Mouse (Mus musculus) embryonic facial prominence, embryonic 11.5 days (tissue): ENCODE data around the gene Car12. TPM values are rescaled to one million over a fixed set of nuclear protein-coding genes. Genes with fewer than 3 reads are reported as not detected.

Experiments
- ATAC-seq: fragments of 200-750 bp; cut with Nextera tagmentation; replicated peaks from 2 replicates; pipeline ENCODE4 v1.8.0; 2017; ENCODE audit warnings: low read depth; ENCODE audit not compliant: insufficient number of reproducible peaks, low FRiP score, low TSS enrichment
- DNase-seq: peaks from one replicate; pipeline ENCODE4 v3.0.0-alpha.2; 2015; ENCODE audit warnings: low spot score
- H3K27ac ChIP-seq: fragments of 300-500 bp; sonication (generic); replicated peaks from 2 replicates; pipeline ENCODE4 v1.5.1; 2014; ENCODE audit warnings: mild to moderate bottlenecking, low read depth, low read length, control low read depth
- H3K27me3 ChIP-seq: fragments of 300-500 bp; sonication (generic); 2 replicates; pipeline ENCODE4 v1.6.1; 2014; ENCODE audit warnings: mild to moderate bottlenecking, low read length, moderate library complexity, mixed read lengths; ENCODE audit not compliant: control insufficient read depth, insufficient read depth
- H3K36me3 ChIP-seq: fragments of 300-500 bp; sonication (generic); replicated peaks from 2 replicates; pipeline ENCODE4 v1.6.1; 2014; ENCODE audit warnings: low read depth, mild to moderate bottlenecking, low read length, moderate library complexity, mixed read lengths; ENCODE audit not compliant: control insufficient read depth, insufficient read depth
- H3K4me1 ChIP-seq: fragments of 300-500 bp; sonication (generic); 2 replicates; pipeline ENCODE4 v1.6.1; 2014; ENCODE audit warnings: low read length, mixed read lengths; ENCODE audit not compliant: control insufficient read depth, insufficient read depth
- H3K4me2 ChIP-seq: fragments of 300-500 bp; sonication (generic); 2 replicates; pipeline ENCODE4 v1.6.1; 2014; ENCODE audit warnings: low read depth, mild to moderate bottlenecking, control low read depth, low read length, moderate library complexity
- H3K4me3 ChIP-seq: fragments of 300-500 bp; sonication (generic); 2 replicates; pipeline ENCODE4 v1.5.1; 2014; ENCODE audit warnings: low read depth, low read length, control low read depth
- H3K9ac ChIP-seq: fragments of 300-500 bp; sonication (generic); replicated peaks from 2 replicates; pipeline ENCODE4 v1.6.1; 2014; ENCODE audit warnings: mild to moderate bottlenecking, control low read depth, low read length
- H3K9me3 ChIP-seq: fragments of 300-500 bp; sonication (generic); replicated peaks from 2 replicates; pipeline ENCODE4 v1.6.1; 2016; ENCODE audit warnings: mild to moderate bottlenecking, low read length, inconsistent platforms, mixed read lengths; ENCODE audit not compliant: control insufficient read depth
- WGBS: fragments of 180-500 bp; shearing (Covaris S2); extraction: QIAGEN DNeasy Blood & Tissue Kit; methylation state at CpG from one replicate; pipeline ENCODE4 v1.1.7; 2014; 5-methylcytosine and 5-hydroxymethylcytosine counted together
- polyA plus RNA-seq: library from polyadenylated mRNA; unstranded; fragments of >200 nt; fragmentation: Nextera tagmentation; extraction: Ambion mirVana; gene quantifications from 2 replicates; pipeline ENCODE4 v1.2.1, GENCODE M21; 2014

Car12 gene
- polyA plus RNA-seq, 1 experiment from 2014 or later: 2.3 TPM

- Histone ChIP-seq H3K27me3 (no peaks in the 10 kb centered on the region), H3K4me3 (no peak overlapping the region), H3K4me1 (no peaks in the 10 kb centered on the region; the same call in 1 of the 2 replicates), H3K27ac (no peak overlapping the region), H3K4me2 (no peak overlapping the region), H3K9me3 (no peaks in the 10 kb centered on the region), H3K36me3 (no peaks in the 10 kb centered on the region), H3K9ac (no peak overlapping the region)
- DNase-seq (no peak), ATAC-seq (no peak)
- 88% methylated on average over 3 of the region's 3 CpGs for WGBS
Measured at GRCm38 (mm10) chr9:66716533-66716932, 3.0 kb downstream of the Car12 start.

DNA sequence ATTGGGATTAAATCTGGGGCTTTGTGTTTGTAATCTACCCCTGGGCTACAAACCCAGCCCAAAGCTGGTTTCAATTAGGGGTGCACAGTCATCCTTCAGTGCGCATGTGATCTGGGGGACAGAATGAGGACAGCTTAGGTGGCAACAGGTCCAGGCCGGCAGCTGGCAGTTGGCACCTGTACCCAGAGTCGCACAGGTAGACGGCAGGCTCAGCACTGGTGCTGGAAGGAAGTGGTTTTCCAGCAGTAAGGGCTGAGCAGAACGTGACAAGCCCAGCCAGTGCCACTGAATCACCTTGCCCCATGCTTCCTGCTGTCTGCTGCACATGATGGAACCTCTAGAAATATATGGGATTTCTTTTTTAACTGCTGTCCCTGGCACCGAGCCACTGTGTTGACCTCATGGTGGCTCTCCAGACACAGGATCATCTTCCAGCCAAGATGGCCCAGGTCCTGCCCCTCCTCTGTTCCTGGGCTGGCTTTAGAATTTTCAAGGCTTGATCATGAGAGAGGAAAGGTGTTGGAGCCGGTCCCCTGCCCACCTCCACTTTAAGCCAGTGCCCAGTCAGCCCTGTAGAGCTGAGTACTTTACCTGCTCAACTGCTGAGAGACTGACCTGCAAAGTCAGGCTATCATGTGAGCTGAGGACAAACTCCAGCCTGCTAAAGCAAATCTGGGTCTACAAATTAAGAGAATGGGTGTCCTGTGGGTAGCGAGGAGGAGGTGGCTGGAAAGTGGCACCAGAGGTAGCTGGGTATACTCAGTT lies 7.4 kb downstream of the Car12 start:
- no peaks in the 10 kb centered on the region for H3K27me3 ChIP-seq
- ATAC-seq (no peak), DNase-seq (no peak)
- H3K9me3 ChIP-seq: no peaks in the 10 kb centered on the region
- H3K4me1 ChIP-seq: peaks cover 3% of the 10 kb centered on the region; the same call in 1 of the 2 replicates
- WGBS: 88% methylated on average over 8 of the region's 8 CpGs
- H3K27ac ChIP-seq: no peak overlapping the region
- no peaks in the 10 kb centered on the region for H3K36me3 ChIP-seq
- no peak overlapping the region for H3K9ac ChIP-seq
- no peak overlapping the region for H3K4me2 ChIP-seq
- H3K4me3 ChIP-seq: no peak overlapping the region

- Histone ChIP-seq H3K9ac (no peak overlapping the region), H3K27ac (peak overlapping the region; percentile 38; the same call in 1 of the 2 replicates), H3K4me3 (no peak overlapping the region), H3K4me2 (no peak overlapping the region), H3K27me3 (no peaks in the 10 kb centered on the region), H3K9me3 (no peaks in the 10 kb centered on the region), H3K36me3 (no peaks in the 10 kb centered on the region), H3K4me1 (peaks cover 3% of the 10 kb centered on the region; the same call in 1 of the 2 replicates)
- WGBS: 56% methylated on average over 5 of the region's 5 CpGs
- ATAC-seq (peak; percentile 34; the same call in 1 of the 2 replicates), DNase-seq (no peak)
Measured at GRCm38 (mm10) chr9:66722187-66722868, 8.8 kb downstream of the Car12 start.

GRCm38 (mm10) chr9:66722869-66723272 lies 9.4 kb downstream of the Car12 start:
- H3K27ac ChIP-seq: 0 out of 2 replicates have a peak overlapping the region, but pooled peaks have one; percentile 25
- no peak overlapping the region for H3K4me2 ChIP-seq
- peak; percentile 72 for DNase-seq
- no peak overlapping the region for H3K9ac ChIP-seq
- H3K9me3 ChIP-seq: no peaks in the 10 kb centered on the region
- no peaks in the 10 kb centered on the region for H3K36me3 ChIP-seq
- H3K4me3 ChIP-seq: no peak overlapping the region
- no peaks in the 10 kb centered on the region for H3K27me3 ChIP-seq
- WGBS: 41% methylated on average over 5 of the region's 5 CpGs
- H3K4me1 ChIP-seq: peaks cover 3% of the 10 kb centered on the region; the same call in 1 of the 2 replicates
- peak; percentile 34; the same call in 1 of the 2 replicates for ATAC-seq

GRCm38 (mm10) chr9:66725591-66725990 lies 12.1 kb downstream of the Car12 start:
- peaks cover 3% of the 10 kb centered on the region; the same call in 1 of the 2 replicates for H3K4me1 ChIP-seq
- H3K27me3 ChIP-seq: no peaks in the 10 kb centered on the region
- WGBS: 88% methylated on average over 3 of the region's 3 CpGs
- DNase-seq (no peak), ATAC-seq (no peak)
- no peaks in the 10 kb centered on the region for H3K9me3 ChIP-seq
- H3K27ac ChIP-seq: no peak overlapping the region
- no peak overlapping the region for H3K9ac ChIP-seq
- H3K4me2 ChIP-seq: no peak overlapping the region
- no peak overlapping the region for H3K4me3 ChIP-seq
- H3K36me3 ChIP-seq: no peaks in the 10 kb centered on the region

GRCm38 (mm10) chr9:66727333-66727732 lies 13.8 kb downstream of the Car12 start:
- 67% methylated on average over 7 of the region's 7 CpGs for WGBS
- Histone ChIP-seq H3K4me3 (no peak overlapping the region), H3K27me3 (no peaks in the 10 kb centered on the region), H3K9ac (no peak overlapping the region), H3K9me3 (no peaks in the 10 kb centered on the region), H3K4me1 (peaks cover 3% of the 10 kb centered on the region; the same call in 1 of the 2 replicates), H3K4me2 (no peak overlapping the region), H3K36me3 (no peaks in the 10 kb centered on the region), H3K27ac (no peak overlapping the region)
- DNase-seq (no peak), ATAC-seq (no peak)

GRCm38 (mm10) chr9:66730556-66730955 lies 17.1 kb downstream of the Car12 start:
- no peak overlapping the region for H3K27ac ChIP-seq
- WGBS: 48% methylated on average over 3 of the region's 3 CpGs
- ATAC-seq (no peak), DNase-seq (no peak)
- no peak overlapping the region for H3K4me2 ChIP-seq
- no peaks in the 10 kb centered on the region for H3K4me1 ChIP-seq
- H3K9ac ChIP-seq: no peak overlapping the region
- H3K36me3 ChIP-seq: no peaks in the 10 kb centered on the region
- no peaks in the 10 kb centered on the region for H3K9me3 ChIP-seq
- H3K4me3 ChIP-seq: no peak overlapping the region
- H3K27me3 ChIP-seq: no peaks in the 10 kb centered on the region

DNA sequence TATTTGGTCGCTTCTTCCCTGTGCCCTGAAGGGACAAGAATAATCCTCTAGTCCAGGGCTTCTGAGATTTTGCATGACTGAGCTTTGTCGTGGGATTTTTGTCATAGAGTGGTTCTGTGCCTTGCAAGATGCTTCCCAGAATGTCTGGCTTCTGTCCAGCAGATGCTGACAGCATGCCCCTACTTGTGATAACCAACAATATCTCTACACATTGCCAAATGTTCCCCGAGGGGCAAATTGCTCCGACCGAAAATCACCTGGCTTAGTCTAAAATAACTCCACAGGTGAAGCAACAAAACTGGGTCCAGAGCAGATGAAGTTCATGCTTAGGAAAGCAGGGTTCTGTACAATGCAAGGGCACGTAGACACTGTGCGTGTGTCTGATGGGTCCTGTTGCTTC lies 17.8 kb downstream of the Car12 start:
- H3K9ac ChIP-seq: no peak overlapping the region
- no peaks in the 10 kb centered on the region for H3K4me1 ChIP-seq
- no peak overlapping the region for H3K4me3 ChIP-seq
- H3K36me3 ChIP-seq: no peaks in the 10 kb centered on the region
- no peak overlapping the region for H3K27ac ChIP-seq
- no peaks in the 10 kb centered on the region for H3K9me3 ChIP-seq
- DNase-seq (no peak), ATAC-seq (no peak)
- H3K27me3 ChIP-seq: no peaks in the 10 kb centered on the region
- no peak overlapping the region for H3K4me2 ChIP-seq
- 82% methylated on average over 7 of the region's 7 CpGs for WGBS
